Mouse (Mus musculus): ENCODE results near the gene Akr1a1.

Gene Akr1a1

DNA sequence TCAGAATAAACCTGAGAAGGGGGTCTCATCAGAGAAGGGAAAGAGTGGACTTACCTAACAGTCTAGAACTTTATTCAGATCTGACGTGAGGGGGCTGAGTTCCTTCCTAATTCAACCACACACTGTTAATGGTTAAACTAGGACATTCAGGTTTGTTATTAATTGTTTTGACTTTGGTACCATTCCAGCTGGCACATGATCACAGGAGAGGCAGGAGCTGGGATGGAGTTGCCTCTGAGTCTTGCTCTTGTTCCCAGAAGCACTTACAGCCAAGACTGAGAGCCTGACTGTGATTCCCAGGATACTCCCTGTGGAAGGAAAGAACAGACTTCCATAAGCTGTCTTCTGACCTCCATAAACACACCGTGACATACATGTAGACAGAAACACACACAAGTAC is 8.0 kb upstream of the Akr1a1 start:
- no peak for DNase-seq (ENCODE audit: low spot score in 2 of 2)

- DNase-seq (ENCODE audit: low spot score in 2 of 2), result no peak
These were observed 6.5 kb upstream of the Akr1a1 start for GRCm38 (mm10) chr4:116657971-116658370.

DNA sequence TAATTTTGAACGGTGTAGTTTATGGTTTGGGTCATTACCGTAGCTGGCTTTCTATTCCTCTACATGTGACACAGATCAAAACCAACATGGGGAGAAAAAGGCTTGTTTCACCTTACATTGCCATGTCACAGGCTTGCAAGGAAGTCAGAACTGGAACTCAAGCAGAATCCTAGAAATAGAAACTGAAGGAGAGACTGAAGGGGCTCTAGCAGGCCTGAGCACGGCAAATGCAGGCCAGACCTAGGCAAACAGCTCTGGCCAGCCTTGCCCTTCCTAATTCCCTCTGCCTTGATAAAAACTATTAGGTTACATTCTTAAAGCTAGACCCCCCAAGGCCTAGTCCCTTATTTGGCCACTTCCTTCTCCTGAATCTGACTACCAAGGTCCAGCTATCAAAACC is 4.2 kb upstream of the Akr1a1 start:
- DNase-seq (ENCODE audit: low spot score in 2 of 2), result no peak

DNA sequence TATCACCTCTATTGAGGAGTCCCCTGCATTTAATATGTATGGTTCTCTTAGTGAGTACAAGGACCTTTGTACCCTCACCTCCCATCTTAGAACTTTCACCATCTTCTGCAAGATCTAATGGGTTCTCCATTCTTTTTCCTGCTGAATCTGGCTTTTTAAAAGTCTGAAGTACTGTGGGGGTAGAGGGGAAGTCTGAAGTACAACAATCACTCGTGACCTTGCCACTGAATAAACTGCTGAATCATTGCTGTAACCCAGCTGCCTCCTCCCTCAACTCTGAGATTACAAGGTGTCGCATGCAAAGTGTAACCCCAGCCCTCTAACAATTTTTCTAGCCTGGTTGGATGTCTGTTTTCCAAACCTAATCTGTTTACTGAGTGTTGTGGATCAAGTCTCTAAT is 3.6 kb upstream of the Akr1a1 start:
- DNase-seq (ENCODE audit: low spot score in 2 of 2), result no peak

DNA sequence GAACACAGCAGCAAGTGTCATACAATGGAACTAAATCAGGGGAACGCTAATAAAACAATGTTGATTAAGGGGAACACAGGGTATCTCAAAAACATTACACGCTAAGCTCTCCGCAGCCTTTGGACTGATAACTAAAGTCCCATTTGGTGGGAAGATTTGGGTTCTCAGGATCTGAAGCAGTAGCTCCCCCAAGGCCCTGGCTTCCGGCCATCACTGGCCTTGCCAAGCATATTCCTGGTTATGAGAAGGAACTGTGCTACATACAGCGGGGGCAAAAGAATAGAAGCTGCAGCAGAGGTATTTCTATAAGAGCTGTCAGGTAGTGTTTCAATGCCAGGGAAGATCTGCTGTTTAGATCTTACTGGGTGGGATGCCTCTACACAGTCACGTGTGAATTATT is 1.7 kb upstream of the Akr1a1 start:
- no peak for DNase-seq (ENCODE audit: low spot score in 2 of 2)

- no peak for DNase-seq (ENCODE audit: low spot score in 2 of 2)
These were observed 286 bp upstream of the Akr1a1 start for GRCm38 (mm10) chr4:116651797-116652135.

DNA sequence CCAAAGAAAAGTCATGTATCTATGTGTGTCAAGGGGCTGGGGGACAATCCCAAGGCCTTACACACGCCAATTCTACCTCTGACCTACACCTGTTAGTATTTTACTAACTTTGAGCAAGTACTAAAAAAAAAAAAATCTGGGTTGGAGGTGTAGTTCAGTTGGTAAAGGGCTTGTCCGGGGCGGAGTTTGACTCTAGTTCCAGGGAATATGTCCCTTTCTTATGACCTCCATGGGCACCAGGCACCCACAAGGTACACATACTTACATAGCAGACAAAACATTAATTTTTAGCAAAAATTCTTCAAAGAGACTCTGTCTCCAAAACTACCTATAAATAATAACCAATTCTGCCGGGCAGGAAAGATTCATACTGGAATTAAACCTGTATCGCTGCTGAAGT is 1.1 kb downstream of the Akr1a1 start:
- DNase-seq (ENCODE audit: low spot score in 2 of 2), result no peak

- no peak for DNase-seq (ENCODE audit: low spot score in 2 of 2)
These were observed 2.1 kb downstream of the Akr1a1 start for GRCm38 (mm10) chr4:116649411-116649810.

DNA sequence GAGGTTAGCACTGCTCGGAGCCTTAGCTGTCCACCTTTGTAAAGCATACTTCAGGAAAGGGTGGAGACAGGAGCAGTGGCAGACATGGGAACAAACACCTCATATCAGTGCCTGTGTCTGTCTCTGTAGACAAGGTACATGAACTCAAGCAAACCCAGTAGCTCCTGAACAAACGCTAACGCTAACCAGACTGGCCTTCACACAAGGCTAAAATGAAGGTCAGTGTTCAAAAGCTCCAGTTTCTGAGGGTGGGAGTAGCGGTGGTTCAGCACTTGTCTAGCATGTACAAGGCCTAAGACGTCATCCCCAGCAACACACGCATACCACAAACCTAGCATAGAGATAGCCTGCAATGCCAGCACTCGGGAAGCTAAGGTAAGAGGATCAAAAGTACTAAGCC is 5.9 kb downstream of the Akr1a1 start:
- no peak for DNase-seq (ENCODE audit: low spot score in 2 of 2)

DNA sequence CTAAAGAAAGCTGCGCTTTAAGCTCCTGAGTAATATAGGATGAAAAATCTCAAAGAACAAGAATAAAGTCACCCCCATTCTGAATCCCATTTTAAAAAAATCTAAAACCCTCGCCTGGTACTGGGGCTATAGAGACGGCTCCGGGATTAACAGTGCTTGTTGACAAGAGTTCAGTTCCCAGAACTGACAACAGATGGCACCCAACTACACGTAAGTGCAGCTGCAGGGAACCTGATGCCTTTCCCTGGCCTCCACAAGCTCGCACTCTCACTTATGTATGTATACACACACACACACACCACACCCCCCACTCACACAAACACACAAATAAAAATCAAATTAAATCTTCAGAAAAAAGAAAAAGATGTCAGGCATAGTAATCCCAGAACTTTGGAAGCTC is 7.2 kb downstream of the Akr1a1 start:
- peak in 1 of 2 experiments; percentile 12 for DNase-seq (ENCODE audit: low spot score in 2 of 2)

DNA sequence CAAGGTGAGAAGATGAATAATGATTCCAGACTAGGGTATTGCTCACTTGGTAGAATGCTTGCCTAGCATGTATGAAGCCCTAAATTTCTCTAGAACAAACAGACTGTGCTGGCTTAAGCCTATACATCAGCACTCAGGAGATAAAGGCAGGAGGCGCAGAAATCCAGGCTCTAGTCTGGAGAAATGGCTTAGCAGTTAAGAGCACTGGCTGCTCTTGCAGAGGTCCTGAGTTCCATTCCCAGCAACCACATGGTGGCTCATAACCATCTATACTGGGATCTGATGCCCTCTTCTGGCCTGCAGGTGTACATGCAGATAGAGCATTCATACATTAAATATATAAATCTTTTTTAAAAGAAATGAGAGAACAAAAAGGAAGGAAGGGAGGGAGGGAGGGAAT is 9.4 kb downstream of the Akr1a1 start:
- no peak for DNase-seq (ENCODE audit: low spot score in 2 of 2)

- no peak for DNase-seq (ENCODE audit: low spot score in 2 of 2)
These were observed 12.7 kb downstream of the Akr1a1 start for GRCm38 (mm10) chr4:116638821-116639220.

GRCm38 (mm10) chr4:116635197-116635596 is 16.3 kb downstream of the Akr1a1 start:
- DNase-seq (ENCODE audit: low spot score in 2 of 2), result no peak

DNA sequence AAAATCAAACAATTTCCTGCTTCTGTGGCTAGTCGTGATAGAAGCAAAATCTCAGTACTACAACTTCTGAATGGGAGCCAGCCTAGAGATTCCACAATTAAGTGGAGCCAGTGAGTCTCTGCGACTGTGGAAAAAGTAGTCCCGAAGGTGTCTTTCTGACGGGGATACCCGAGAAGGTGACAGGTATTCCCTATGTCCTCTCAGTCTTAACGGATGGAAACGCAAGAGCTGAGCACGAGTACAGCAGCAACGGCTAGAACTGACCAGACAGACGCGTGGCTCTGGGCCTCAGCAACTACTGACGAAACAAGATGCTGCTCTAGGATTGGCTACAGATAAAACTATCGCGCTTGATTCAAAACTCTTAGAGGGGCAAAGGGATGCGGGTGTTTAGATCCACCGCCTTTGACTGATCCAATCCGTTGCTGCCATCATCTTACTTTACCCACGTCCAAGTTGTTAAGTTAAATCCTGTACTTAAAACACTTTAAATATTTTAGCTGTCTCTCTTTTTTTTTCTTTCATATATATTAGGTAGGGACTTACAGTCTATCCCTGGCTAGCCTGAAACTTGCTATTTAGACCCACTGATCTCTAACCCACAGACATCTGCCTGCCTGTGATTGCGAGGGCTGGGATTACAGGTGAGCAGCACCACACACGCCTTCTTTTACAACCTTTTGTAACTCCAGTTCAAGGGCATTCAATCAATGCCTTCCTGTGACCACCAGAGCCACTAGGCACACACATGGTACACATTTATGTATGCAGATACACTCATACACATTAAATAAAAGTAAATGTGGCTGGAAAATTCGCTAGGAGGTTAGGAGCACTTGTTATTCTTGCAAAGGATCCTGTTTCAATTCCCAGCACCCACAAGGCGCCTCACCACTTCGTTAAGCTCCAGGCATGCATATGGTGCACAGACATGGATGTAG is 23.5 kb downstream of the Akr1a1 start, which contains the start of gene Nasp:
Gene Nasp, minus strand, starts transcription at position 220 of the 941 bp plus-strand sequence.
- DNase-seq (ENCODE audit: low spot score in 2 of 2), result peak; percentile 80 to 90

DNA sequence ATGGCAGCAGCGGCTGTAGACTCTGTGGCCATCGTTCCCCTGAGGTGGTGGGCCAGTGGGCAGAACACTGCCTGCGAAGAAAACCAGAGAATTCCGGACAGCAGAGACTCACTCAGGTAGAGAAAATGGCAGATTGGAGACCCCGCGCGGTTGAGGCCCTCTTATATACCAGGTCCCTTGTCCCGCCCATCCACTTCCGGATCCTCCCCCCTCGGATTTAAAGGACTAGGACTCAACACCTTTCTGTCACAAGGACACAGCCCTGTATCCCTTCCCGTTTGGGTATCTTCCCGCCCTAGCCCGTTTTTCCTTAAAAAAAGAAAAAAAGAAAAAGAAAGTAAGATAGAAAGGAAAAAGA is 24.1 kb downstream of the Akr1a1 start:
- peak; percentile 86 to 92 for DNase-seq (ENCODE audit: low spot score in 2 of 2)

DNA sequence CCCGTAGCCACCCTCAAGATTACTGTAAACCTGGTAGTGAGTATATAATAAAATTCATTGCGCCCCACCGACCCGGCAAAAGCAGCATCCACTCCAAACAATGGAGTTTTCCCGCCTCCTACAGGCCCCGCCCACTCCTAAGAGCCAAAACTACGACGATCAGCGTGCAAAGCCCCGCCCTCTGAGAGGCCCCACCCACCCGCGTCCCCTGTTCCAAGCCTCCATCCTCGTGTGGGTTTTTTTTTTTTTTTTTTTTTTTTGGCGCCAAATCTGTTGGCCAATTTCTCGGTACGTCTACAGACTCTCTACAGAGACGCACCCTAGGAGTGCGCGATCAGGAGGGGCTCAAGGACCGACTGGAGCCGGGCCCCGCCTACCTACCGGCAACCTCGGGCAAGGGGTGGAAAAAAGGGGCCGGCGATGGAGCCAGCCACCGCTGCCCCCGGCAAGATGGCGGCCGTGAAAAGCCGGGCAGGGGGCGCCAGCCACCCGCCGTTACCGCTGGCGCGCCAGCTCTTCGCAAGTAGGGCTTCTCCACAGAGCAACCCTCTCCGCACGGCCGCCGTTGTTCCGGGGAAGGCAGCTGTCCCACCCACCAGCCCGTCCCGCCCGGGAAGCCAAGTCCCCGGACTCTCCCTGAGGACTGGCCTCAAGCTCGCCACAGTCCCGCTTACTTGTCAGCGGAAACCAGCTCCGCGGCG is 24.7 kb downstream of the Akr1a1 start:
- peak; percentile 49 to 60 for DNase-seq (ENCODE audit: low spot score in 2 of 2)

DNA sequence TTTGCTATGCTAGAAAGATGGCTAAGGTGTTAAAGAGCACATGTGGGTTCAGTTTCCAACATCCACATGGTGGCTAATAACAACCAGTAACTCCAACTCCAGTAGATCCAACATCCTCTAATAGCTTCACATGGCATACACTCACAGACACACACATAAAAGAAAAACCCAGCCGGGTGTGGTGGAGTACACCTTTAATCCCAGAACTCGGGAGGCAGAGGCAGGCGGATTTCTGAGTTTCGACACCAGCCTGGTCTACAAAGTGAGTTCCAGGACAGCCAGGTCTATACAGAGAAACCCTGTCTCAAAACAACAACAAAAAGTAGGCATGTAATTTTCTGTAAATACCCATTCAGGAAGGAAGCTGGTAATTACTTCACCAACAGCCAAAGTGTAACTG is 26.6 kb downstream of the Akr1a1 start:
- DNase-seq (ENCODE audit: low spot score in 2 of 2), result no peak

DNA sequence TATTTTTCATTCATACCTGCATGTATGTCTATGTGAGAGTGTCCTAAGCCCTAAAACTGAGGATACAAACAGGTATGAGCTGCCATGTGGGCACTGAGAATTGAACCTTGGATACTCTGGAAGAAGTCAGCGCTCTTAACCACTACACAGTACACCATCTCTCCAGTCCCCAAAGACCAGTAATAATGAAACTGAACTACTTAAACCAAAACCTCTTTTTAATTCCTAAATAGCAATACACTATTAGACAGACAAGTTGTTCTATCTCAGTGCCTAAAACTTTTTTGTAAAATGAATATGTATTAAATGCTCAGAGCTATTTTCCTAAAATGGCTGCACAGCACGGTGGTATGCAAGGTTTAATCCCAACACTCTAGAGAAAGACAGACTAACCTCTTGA is 36.2 kb downstream of the Akr1a1 start:
- DNase-seq (ENCODE audit: low spot score in 2 of 2), result no peak

GRCm38 (mm10) chr4:116612621-116613020 is 38.9 kb downstream of the Akr1a1 start:
- no peak for DNase-seq (ENCODE audit: low spot score in 2 of 2)

- peak; percentile 91 to 93 for DNase-seq (ENCODE audit: low spot score in 2 of 2)
These were observed 54.2 kb downstream of the Akr1a1 start for GRCm38 (mm10) chr4:116596978-116597881.

DNA sequence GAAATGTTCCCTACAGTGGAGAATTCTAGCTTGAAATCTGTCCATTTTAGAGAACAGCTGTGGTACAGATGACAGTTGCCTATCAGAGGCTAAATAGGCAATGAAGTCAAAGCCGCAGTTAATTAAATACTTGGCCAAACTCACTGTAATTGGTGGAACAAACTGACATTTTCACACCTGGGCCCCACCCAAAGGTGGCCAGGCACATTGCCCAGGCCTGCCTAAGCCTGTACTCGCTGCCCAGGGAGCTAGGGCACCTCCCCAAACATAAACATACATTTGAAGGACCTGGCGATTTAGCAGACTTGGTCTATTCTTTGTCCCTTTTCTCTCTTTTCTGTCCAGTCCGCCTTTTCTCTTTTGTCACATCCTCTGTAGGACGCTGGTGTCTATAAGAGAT is 55.1 kb downstream of the Akr1a1 start, which contains the start of gene Ccdc17:
Gene Ccdc17, plus strand, starts transcription at position 276 of the 400 bp plus-strand sequence.
- no peak for DNase-seq (ENCODE audit: low spot score in 2 of 2)

- DNase-seq (ENCODE audit: low spot score in 2 of 2), result no peak
These were observed 55.7 kb downstream of the Akr1a1 start for GRCm38 (mm10) chr4:116595793-116596192.

Measured in frontal cortex, postnatal 36 days (tissue).